Mouse (Mus musculus): ENCODE results near the gene Brsk1. TPM values are rescaled to one million over a fixed set of nuclear protein-coding genes. Genes with fewer than 3 reads are reported as not detected.

The Brsk1 gene
- polyA plus RNA-seq, 1 experiment, result 1.7 TPM

DNA sequence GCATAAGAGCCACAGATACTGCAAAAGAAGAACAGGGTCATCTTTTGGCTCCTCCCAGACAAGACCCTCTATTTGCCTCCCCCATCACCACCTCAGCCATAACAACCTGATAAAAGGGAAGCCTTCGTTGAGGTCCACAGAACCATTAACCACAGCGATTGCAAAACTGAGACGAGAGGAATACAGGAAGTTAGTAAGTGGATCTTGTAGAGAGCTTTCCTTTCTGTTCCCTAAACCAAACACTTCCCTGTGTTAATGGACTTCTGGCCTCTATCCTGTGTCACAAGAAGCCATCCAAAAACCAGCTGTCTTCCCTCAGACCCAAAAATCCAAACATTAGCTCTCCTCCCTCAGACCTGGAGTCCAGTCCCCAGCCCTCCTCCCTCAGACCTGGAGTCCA lies 34.0 kb downstream of the Brsk1 start:
- no peak for DNase-seq (ENCODE audit: low read depth, low spot score)
- WGBS, result 7% methylated on average over 3 of the region's 3 CpGs

- DNase-seq (ENCODE audit: low read depth, low spot score), result peak; percentile 87
- WGBS, result 15% methylated on average over 7 of the region's 7 CpGs
Measured at GRCm38 (mm10) chr7:4725169-4725568, 34.8 kb downstream of the Brsk1 start, which contains the start of gene Tmem150b. TSS of gene Tmem150b (minus strand) at chr7:4725249.

- 83% methylated on average over 5 of the region's 5 CpGs for WGBS
- DNase-seq (ENCODE audit: low read depth, low spot score), result no peak
Measured at GRCm38 (mm10) chr7:4731090-4731489, 40.7 kb downstream of the Brsk1 start.

GRCm38 (mm10) chr7:4732968-4733392 lies 42.6 kb downstream of the Brsk1 start:
- WGBS, result 25% methylated on average over 6 of the region's 6 CpGs
- no peak for DNase-seq (ENCODE audit: low read depth, low spot score)

DNA sequence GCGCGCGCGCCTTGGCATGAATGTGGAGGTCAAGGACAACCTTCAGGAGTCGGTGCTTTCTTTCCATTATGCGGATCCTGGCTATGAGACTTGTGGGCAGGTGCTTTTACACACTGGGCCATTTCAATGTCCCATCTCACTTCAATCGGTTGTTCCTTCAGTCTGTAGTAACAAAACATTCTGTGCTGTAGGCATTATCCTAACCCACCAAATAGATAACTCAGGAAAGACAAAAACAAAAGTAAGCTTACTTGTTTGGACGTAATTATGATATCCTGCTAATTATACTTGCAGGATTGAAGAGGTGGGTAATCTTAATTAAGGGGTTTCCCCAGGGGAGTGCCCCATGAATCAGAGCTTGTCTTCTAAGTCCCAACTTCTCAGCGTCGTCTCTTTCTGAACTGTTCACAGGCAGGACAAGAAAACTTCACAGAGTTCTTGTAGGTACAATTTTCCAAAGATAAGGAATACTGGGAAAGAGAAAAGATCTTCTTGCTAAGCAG lies 48.7 kb downstream of the Brsk1 start:
- 45% methylated on average over 10 of the region's 10 CpGs for WGBS
- no peak for DNase-seq (ENCODE audit: low read depth, low spot score)

DNA sequence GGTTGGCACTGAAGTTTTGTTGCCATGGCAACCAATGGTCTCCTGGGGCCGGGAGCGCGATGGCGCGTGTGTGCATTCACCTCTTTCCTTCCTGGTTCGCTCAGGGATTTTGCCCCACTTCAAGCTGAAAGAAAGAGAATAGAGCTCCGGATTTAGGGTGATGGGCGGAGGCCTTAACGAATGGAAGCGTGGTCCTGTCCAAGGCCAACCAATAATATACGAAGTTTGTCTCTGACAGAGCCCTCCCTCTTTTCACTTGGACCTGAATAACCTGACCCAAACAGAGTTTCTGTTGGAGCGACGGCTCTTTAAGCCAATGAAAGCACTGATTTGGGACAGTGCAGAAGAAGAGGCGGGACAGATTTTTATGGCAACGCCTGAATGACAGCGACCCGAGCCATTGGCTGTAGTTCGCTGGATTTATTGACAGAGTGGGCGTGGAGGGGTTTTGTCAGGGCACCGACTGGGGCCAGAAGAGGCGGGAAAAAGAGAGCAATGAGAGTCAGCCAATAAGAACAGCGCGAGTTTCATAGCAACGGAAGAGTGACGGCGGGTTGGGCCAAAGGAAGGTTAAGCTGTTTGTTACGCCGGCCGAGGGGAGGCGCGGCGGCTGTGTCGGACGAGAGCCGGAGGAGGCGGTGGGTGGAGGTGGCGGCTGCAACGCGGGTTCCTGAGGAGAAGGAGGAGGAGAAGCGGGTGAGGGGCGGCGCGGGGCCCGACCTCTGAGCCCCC lies 49.3 kb downstream of the Brsk1 start, which contains the start of gene Kmt5c:
TSS of gene Kmt5c (plus strand) at position 572 of the 732 bp plus-strand sequence.
- WGBS, result under 1% methylated on average over 44 of the region's 44 CpGs
- DNase-seq (ENCODE audit: low read depth, low spot score), result peak; percentile 100

GRCm38 (mm10) chr7:4740309-4740727 lies 49.9 kb downstream of the Brsk1 start:
- under 1% methylated on average over 14 of the region's 14 CpGs for WGBS
- no peak for DNase-seq (ENCODE audit: low read depth, low spot score)

DNA sequence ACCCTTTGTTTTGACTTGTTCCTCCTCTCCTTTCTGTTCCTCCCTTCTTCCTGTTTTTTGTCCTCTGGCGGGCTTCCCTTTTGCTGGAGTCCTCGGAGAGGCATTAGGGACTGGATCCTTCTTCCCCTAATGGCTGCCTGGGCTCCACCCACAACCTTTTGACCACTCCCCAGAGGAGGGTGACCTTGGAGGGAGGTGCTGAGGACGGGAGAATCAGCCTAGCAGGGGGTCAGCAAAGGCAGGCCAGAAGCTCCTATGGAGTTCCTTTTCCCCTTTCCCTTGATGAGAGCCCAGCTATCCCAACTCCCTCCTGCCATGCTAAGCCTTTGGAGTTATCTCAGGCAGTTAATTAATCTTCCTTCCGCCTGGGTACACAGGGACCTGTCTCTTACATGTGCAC lies 50.7 kb downstream of the Brsk1 start:
- 5% methylated on average over 4 of the region's 4 CpGs for WGBS

GRCm38 (mm10) chr7:4741672-4742481 lies 51.5 kb downstream of the Brsk1 start:
- 85% methylated on average over 21 of the region's 21 CpGs for whole genome bisulfite sequencing
- DNase-seq (ENCODE audit: low read depth, low spot score), result no peak

More for the DNA sequence above, 50.7 kb downstream of the Brsk1 start:
- no peak for DNase-seq (ENCODE audit: low read depth, low spot score)

- no peak for DNase-seq (ENCODE audit: low read depth, low spot score)
- WGBS, result 94% methylated on average over 6 of the region's 6 CpGs
Measured at GRCm38 (mm10) chr7:4742482-4742819, 52.0 kb downstream of the Brsk1 start.

DNA sequence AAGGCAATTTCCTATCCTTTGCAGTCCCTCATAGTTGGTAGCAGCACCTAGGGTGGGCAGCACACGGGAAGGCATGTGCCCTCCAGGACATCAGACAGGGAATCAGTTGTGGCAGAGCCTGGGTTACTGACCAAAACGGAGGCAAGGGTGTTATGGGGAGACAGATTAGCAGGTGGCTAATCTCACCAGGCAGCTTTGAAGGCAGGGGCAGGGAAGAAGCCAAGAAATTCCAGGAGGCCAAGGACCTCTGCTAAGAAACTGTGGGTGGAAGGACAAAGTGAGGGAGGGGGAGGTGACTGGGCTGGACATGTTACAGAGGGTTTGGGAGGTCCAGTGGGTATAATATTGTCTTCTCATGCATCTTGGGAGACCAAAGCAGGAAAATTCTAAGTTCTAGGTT lies 53.0 kb downstream of the Brsk1 start:
- WGBS, result 67% methylated on average over 2 of the region's 2 CpGs
- no peak for DNase-seq (ENCODE audit: low read depth, low spot score)

DNA sequence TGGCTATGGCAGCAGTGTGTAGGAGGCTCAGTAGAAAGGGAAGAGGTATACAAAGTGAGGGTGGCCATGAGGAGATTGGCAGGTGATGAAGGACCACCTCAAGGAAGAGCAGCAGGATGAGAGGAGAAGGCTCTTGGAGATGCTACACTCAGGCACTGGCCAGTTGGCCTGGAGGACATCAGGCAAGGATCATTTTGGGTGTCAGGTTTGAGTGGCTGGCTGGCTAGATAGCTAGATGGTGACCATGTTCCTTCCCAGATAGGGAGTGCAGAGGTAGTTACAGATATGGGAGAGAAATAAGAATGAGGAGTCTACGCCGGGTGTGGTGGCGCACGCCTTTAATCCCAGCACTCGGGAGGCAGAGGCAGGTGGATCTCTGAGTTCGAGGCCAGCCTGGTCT lies 54.5 kb downstream of the Brsk1 start:
- 95% methylated on average over 6 of the region's 6 CpGs for WGBS
- no peak for DNase-seq (ENCODE audit: low read depth, low spot score)

- DNase-seq (ENCODE audit: low read depth, low spot score), result no peak
- 95% methylated on average over 22 of the region's 22 CpGs for WGBS
Measured at GRCm38 (mm10) chr7:4746326-4746980, 56.0 kb downstream of the Brsk1 start.

GRCm38 (mm10) chr7:4747156-4747899 lies 56.9 kb downstream of the Brsk1 start:
- 81% methylated on average over 9 of the region's 9 CpGs for WGBS

GRCm38 (mm10) chr7:4748321-4748720 lies 57.9 kb downstream of the Brsk1 start:
- no peak for DNase-seq (ENCODE audit: low read depth, low spot score)
- WGBS, result 76% methylated on average over 4 of the region's 4 CpGs

More at GRCm38 (mm10) chr7:4747156-4747899, 56.9 kb downstream of the Brsk1 start:
- DNase-seq (ENCODE audit: low read depth, low spot score), result no peak

DNA sequence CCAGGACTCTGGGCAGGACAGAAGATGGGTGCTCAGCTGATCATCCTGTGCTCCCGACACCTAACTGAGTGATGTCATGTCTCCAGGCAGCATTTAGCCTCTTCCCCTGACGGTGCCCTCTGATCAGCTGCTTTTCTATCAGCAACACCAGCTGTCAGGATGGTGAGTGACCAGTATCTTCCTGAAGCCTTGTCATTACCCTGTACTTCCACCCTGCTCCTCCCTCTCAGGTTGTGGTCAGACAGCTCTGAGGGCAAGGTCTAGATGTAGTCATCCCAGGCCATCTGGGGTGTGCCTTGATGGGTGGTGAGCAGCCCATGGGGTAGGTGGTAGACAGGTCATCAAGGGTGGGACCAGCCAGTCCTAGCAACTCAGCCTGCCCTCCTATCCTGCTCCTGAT lies 58.8 kb downstream of the Brsk1 start:
- 79% methylated on average over 2 of the region's 2 CpGs for WGBS
- no peak for DNase-seq (ENCODE audit: low read depth, low spot score)

DNA sequence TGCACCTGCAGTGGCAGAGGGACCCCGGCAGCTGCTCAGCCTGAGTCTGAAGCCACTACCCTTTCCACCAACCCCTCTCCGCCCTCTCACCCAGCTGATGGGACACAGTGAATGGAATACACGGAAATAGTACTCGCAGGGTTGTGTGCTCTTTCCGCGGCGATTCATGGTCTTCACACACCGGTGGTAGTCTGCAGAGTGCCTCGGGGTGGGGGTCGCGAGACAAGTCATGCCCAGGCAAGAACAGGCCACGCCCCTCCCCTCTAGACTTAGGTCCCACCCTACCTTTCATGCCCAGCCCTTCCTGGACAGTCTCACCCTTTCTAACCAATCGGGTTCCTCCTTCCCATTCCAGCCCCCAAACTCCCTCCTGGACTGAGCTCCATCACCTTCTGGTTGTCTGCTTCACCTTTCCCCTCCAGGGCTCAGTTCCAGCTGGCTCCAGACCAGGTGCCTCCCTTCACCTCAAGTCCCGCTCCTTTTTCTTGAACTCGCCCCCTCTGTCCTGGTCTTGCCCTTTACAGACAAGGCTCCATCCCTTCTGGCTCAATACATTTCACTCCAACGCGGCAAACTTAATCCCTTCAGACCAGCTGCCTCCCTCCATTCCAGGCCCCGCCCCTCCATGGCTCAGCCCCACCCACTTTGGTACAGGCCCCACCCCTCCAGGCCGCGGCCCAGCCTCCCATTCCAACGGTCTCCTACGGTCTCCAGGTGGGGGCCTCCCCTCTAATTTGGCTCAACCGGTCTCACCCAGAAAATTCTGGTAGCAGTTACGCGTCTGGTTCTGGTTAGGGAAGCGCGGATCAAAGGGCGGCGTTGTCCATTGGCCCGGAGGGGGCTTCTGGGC lies 61.8 kb downstream of the Brsk1 start:
- 2% methylated on average over 30 of the region's 30 CpGs for WGBS
- no peak for DNase-seq (ENCODE audit: low read depth, low spot score)

- 9% methylated on average over 24 of the region's 24 CpGs for whole genome bisulfite sequencing
- no peak for DNase-seq (ENCODE audit: low read depth, low spot score)
Measured at GRCm38 (mm10) chr7:4752821-4753570, 62.6 kb downstream of the Brsk1 start, which contains the start of gene Cox6b2. TSS of gene Cox6b2 (minus strand) at chr7:4753094.
